Mouse (Mus musculus): Measurements from ENCODE around the gene Riox1. TPM values are rescaled to one million over a fixed set of nuclear protein-coding genes. Genes with fewer than 3 reads are reported as not detected.

Gene Riox1
- polyA plus RNA-seq, 1 experiment from 2014 or later, result 11.7 TPM

DNA sequence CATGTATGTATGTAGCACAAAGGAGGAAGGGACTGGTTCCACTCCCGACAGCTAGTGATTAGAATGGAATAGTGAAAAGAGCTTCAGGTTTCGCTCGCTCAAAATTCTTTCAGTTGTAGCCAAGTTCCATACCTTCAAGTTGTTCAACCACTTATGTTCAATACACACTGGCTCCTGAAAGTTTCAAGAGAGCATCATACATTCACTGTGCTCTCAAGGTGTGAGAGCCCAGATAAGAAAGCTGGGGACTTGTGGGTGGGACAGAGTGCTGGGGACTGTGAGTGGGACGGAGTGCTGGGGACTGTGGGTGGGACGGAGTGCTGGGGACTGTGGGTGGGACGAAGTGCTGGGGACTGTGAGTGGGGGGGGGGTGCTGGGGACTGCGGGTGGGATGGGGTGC lies 14.8 kb downstream of the Riox1 start:
- no peak overlapping the region for H3K4me3 ChIP-seq (replicated peaks; ENCODE audit: low read depth, low read length)
- DNase-seq (no peak), ATAC-seq (ENCODE audit: low FRiP score, low TSS enrichment) (no peak)
- H3K9me3 ChIP-seq (ENCODE audit: control insufficient read depth, low read length), result no peaks in the 10 kb centered on the region
- 92% methylated on average over 7 of the region's 7 CpGs for WGBS
- no peaks in the 10 kb centered on the region for H3K27me3 ChIP-seq (ENCODE audit: control insufficient read depth, insufficient read depth, low read length)
- H3K27ac ChIP-seq (replicated peaks; ENCODE audit: low read depth, low read length), result no peak overlapping the region
- H3K4me2 ChIP-seq (ENCODE audit: low read length), result no peak overlapping the region
- H3K4me1 ChIP-seq (ENCODE audit: control insufficient read depth, insufficient read depth, low read length), result no peaks in the 10 kb centered on the region
- H3K9ac ChIP-seq (replicated peaks; ENCODE audit: low read length), result no peak overlapping the region
- no peaks in the 10 kb centered on the region for H3K36me3 ChIP-seq (ENCODE audit: control insufficient read depth, insufficient read depth, low read length)

GRCm38 (mm10) chr12:83972117-83972516 lies 21.7 kb downstream of the Riox1 start:
- DNase-seq (peak; percentile 68), ATAC-seq (ENCODE audit: low FRiP score, low TSS enrichment) (no peak)
- H3K4me1 ChIP-seq (ENCODE audit: control insufficient read depth, insufficient read depth, low read length), result no peaks in the 10 kb centered on the region
- 81% methylated on average over 2 of the region's 2 CpGs for WGBS
- H3K36me3 ChIP-seq (ENCODE audit: control insufficient read depth, insufficient read depth, low read length), result no peaks in the 10 kb centered on the region
- no peaks in the 10 kb centered on the region for H3K27me3 ChIP-seq (ENCODE audit: control insufficient read depth, insufficient read depth, low read length)
- H3K27ac ChIP-seq (replicated peaks; ENCODE audit: low read depth, low read length), result no peak overlapping the region
- no peak overlapping the region for H3K4me2 ChIP-seq (ENCODE audit: low read length)
- no peaks in the 10 kb centered on the region for H3K9me3 ChIP-seq (ENCODE audit: control insufficient read depth, low read length)
- no peak overlapping the region for H3K4me3 ChIP-seq (replicated peaks; ENCODE audit: low read depth, low read length)
- H3K9ac ChIP-seq (replicated peaks; ENCODE audit: low read length), result no peak overlapping the region

DNA sequence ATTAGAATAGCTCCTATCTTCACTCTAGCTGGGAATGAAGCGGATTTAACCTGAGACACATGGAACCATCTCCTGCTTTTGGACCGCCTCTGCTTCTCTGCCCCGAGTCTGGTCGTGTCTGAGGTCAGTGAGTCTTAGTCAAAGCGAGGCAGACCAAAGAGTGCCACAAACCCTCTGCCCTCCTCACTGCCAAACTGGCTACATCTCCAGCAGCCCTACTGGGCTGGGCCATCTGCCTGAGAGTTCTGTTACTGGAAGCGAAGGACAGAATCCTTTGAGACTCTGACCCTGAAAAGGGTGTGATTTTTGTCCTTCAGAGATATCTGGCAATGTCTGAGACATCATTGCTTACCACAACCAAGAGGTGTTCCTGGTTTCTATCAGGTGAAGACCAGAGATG lies 28.5 kb downstream of the Riox1 start:
- no peaks in the 10 kb centered on the region for H3K4me1 ChIP-seq (ENCODE audit: control insufficient read depth, insufficient read depth, low read length)
- no peak overlapping the region for H3K27ac ChIP-seq (replicated peaks; ENCODE audit: low read depth, low read length)
- no peaks in the 10 kb centered on the region for H3K9me3 ChIP-seq (ENCODE audit: control insufficient read depth, low read length)
- 90% methylated on average over 6 of the region's 6 CpGs for WGBS
- ATAC-seq (ENCODE audit: low FRiP score, low TSS enrichment), result no peak
- no peak overlapping the region for H3K9ac ChIP-seq (replicated peaks; ENCODE audit: low read length)
- H3K27me3 ChIP-seq (ENCODE audit: control insufficient read depth, insufficient read depth, low read length), result no peaks in the 10 kb centered on the region
- H3K36me3 ChIP-seq (ENCODE audit: control insufficient read depth, insufficient read depth, low read length), result no peaks in the 10 kb centered on the region
- no peak overlapping the region for H3K4me2 ChIP-seq (ENCODE audit: low read length)
- H3K4me3 ChIP-seq (replicated peaks; ENCODE audit: low read depth, low read length), result no peak overlapping the region
- DNase-seq, result no peak

- Histone ChIP-seq H3K4me3 (replicated peaks; ENCODE audit: low read depth, low read length) (no peak overlapping the region), H3K4me1 (ENCODE audit: control insufficient read depth, insufficient read depth, low read length) (no peaks in the 10 kb centered on the region), H3K27me3 (ENCODE audit: control insufficient read depth, insufficient read depth, low read length) (no peaks in the 10 kb centered on the region), H3K4me2 (ENCODE audit: low read length) (no peak overlapping the region), H3K9ac (replicated peaks; ENCODE audit: low read length) (no peak overlapping the region), H3K36me3 (ENCODE audit: control insufficient read depth, insufficient read depth, low read length) (no peaks in the 10 kb centered on the region), H3K9me3 (ENCODE audit: control insufficient read depth, low read length) (no peaks in the 10 kb centered on the region), H3K27ac (replicated peaks; ENCODE audit: low read depth, low read length) (no peak overlapping the region)
- DNase-seq (no peak), ATAC-seq (ENCODE audit: low FRiP score, low TSS enrichment) (no peak)
- WGBS, result 90% methylated on average over 4 of the region's 4 CpGs
These were observed 31.2 kb downstream of the Riox1 start for GRCm38 (mm10) chr12:83981615-83982014.

GRCm38 (mm10) chr12:83984752-83985151 lies 34.3 kb downstream of the Riox1 start, which contains the start of gene Heatr4:
Gene Heatr4, minus strand, starts transcription at chr12:83984852.
- no peak for DNase-seq
- H3K27ac ChIP-seq (replicated peaks; ENCODE audit: low read depth, low read length), result no peak within 1 kb of the TSS
- no peaks in the 10 kb centered on the region for H3K27me3 ChIP-seq (ENCODE audit: control insufficient read depth, insufficient read depth, low read length)
- H3K4me2 ChIP-seq (ENCODE audit: low read length), result no peak within 1 kb of the TSS
- H3K9me3 ChIP-seq (ENCODE audit: control insufficient read depth, low read length), result no peaks in the 10 kb centered on the region
- WGBS, result 68% methylated on average over 4 of the region's 4 CpGs
- ATAC-seq (ENCODE audit: low FRiP score, low TSS enrichment), result no peak
- H3K4me3 ChIP-seq (replicated peaks; ENCODE audit: low read depth, low read length), result no peak within 1 kb of the TSS
- H3K9ac ChIP-seq (replicated peaks; ENCODE audit: low read length), result no peak within 1 kb of the TSS
- no peaks in the 10 kb centered on the region for H3K36me3 ChIP-seq (ENCODE audit: control insufficient read depth, insufficient read depth, low read length)
- H3K4me1 ChIP-seq (ENCODE audit: control insufficient read depth, insufficient read depth, low read length), result peaks cover 4% of the 10 kb centered on the region; the same call in 1 of the 2 replicates

- H3K9ac ChIP-seq (replicated peaks; ENCODE audit: low read length), result no peak overlapping the region
- ATAC-seq (ENCODE audit: low FRiP score, low TSS enrichment) (no peak), DNase-seq (no peak)
- WGBS, result 38% methylated on average over 8 of the region's 8 CpGs
- peak overlapping the region; percentile 63 for H3K4me2 ChIP-seq (ENCODE audit: low read length)
- peaks cover 4% of the 10 kb centered on the region; the same call in 1 of the 2 replicates for H3K4me1 ChIP-seq (ENCODE audit: control insufficient read depth, insufficient read depth, low read length)
- peak overlapping the region; percentile 89 for H3K27ac ChIP-seq (replicated peaks; ENCODE audit: low read depth, low read length)
- peak overlapping the region; percentile 55 for H3K4me3 ChIP-seq (replicated peaks; ENCODE audit: low read depth, low read length)
- H3K9me3 ChIP-seq (ENCODE audit: control insufficient read depth, low read length), result no peaks in the 10 kb centered on the region
- H3K36me3 ChIP-seq (ENCODE audit: control insufficient read depth, insufficient read depth, low read length), result no peaks in the 10 kb centered on the region
- no peaks in the 10 kb centered on the region for H3K27me3 ChIP-seq (ENCODE audit: control insufficient read depth, insufficient read depth, low read length)
These were observed 36.8 kb downstream of the Riox1 start for GRCm38 (mm10) chr12:83987242-83987582.

DNA sequence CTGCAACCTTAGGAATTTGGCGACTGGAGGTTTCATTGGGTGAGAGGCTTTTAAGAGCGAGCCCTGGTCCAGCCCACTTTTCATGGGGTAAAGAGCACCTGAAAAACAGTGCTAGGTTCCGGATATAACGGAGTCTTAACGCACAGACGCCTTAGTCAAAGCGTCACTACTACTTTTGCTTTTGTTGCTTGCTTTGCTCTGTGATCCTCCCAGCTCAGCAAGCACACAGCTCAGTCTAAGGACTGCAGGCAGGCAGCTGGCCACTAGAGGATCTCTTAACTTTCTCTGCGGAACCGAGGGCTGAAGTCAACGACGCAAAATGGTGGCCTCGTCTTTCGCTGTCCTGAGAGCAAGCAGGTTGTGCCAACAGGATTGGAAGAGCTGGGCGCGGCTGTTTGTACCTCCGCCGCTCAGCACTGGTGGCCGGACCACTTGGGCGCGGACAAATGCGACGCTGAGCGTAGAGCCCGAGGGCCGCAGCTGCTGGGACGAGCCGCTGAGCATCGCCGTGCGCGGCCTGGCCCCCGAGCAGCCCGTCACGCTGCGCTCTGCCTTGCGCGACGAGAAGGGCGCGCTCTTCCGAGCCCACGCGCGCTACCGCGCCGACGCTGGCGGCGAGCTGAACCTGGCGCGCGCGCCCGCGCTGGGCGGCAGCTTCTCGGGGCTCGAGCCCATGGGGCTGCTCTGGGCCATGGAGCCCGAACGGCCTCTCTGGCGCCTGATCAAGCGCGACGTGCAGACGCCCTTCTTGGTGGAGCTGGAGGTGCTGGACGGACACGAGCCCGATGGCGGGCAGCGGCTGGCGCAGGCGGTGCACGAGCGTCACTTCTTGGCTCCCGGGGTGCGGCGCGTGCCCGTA lies 37.4 kb downstream of the Riox1 start, which contains the start of gene Acot2:
Acot2 (plus strand) TSS at position 279 of the 859 bp plus-strand sequence.
- no peaks in the 10 kb centered on the region for H3K36me3 ChIP-seq (ENCODE audit: control insufficient read depth, insufficient read depth, low read length)
- peak within 1 kb of the TSS; percentile 89 for H3K27ac ChIP-seq (replicated peaks; ENCODE audit: low read depth, low read length)
- ATAC-seq (ENCODE audit: low FRiP score, low TSS enrichment), result peak; percentile 89
- H3K4me1 ChIP-seq (ENCODE audit: control insufficient read depth, insufficient read depth, low read length), result peaks cover 4% of the 10 kb centered on the region; the same call in 1 of the 2 replicates
- no peaks in the 10 kb centered on the region for H3K27me3 ChIP-seq (ENCODE audit: control insufficient read depth, insufficient read depth, low read length)
- H3K9me3 ChIP-seq (ENCODE audit: control insufficient read depth, low read length), result no peaks in the 10 kb centered on the region
- H3K9ac ChIP-seq (replicated peaks; ENCODE audit: low read length), result peak within 1 kb of the TSS; percentile 68
- H3K4me2 ChIP-seq (ENCODE audit: low read length), result peak within 1 kb of the TSS; percentile 63
- H3K4me3 ChIP-seq (replicated peaks; ENCODE audit: low read depth, low read length), result peak within 1 kb of the TSS; percentile 55
- under 1% methylated on average over 77 of the region's 80 CpGs for WGBS
- DNase-seq, result peak; percentile 89

- WGBS, result 74% methylated on average over 4 of the region's 4 CpGs
- H3K9me3 ChIP-seq (ENCODE audit: control insufficient read depth, low read length), result no peaks in the 10 kb centered on the region
- H3K4me3 ChIP-seq (replicated peaks; ENCODE audit: low read depth, low read length), result peak overlapping the region; percentile 55
- peak overlapping the region; percentile 68; the same call in 1 of the 2 replicates for H3K9ac ChIP-seq (replicated peaks; ENCODE audit: low read length)
- H3K27me3 ChIP-seq (ENCODE audit: control insufficient read depth, insufficient read depth, low read length), result no peaks in the 10 kb centered on the region
- peak overlapping the region; percentile 63 for H3K4me2 ChIP-seq (ENCODE audit: low read length)
- H3K4me1 ChIP-seq (ENCODE audit: control insufficient read depth, insufficient read depth, low read length), result peaks cover 4% of the 10 kb centered on the region; the same call in 1 of the 2 replicates
- no peak for DNase-seq
- H3K36me3 ChIP-seq (ENCODE audit: control insufficient read depth, insufficient read depth, low read length), result no peaks in the 10 kb centered on the region
- H3K27ac ChIP-seq (replicated peaks; ENCODE audit: low read depth, low read length), result peak overlapping the region; percentile 89; the same call in 1 of the 2 replicates
- no peak for ATAC-seq (ENCODE audit: low FRiP score, low TSS enrichment)
These were observed 38.1 kb downstream of the Riox1 start for GRCm38 (mm10) chr12:83988483-83988882.

- no peak for DNase-seq
- Histone ChIP-seq H3K9me3 (ENCODE audit: control insufficient read depth, low read length) (no peaks in the 10 kb centered on the region), H3K27me3 (ENCODE audit: control insufficient read depth, insufficient read depth, low read length) (no peaks in the 10 kb centered on the region), H3K9ac (replicated peaks; ENCODE audit: low read length) (no peak overlapping the region), H3K4me1 (ENCODE audit: control insufficient read depth, insufficient read depth, low read length) (peaks cover 4% of the 10 kb centered on the region; the same call in 1 of the 2 replicates), H3K4me3 (replicated peaks; ENCODE audit: low read depth, low read length) (no peak overlapping the region), H3K4me2 (ENCODE audit: low read length) (no peak overlapping the region), H3K27ac (replicated peaks; ENCODE audit: low read depth, low read length) (no peak overlapping the region), H3K36me3 (ENCODE audit: control insufficient read depth, insufficient read depth, low read length) (no peaks in the 10 kb centered on the region)
- no peak for ATAC-seq (ENCODE audit: low FRiP score, low TSS enrichment)
- WGBS, result 97% methylated on average over 4 of the region's 4 CpGs
These were observed 39.0 kb downstream of the Riox1 start for GRCm38 (mm10) chr12:83989378-83989777.
